Mouse (Mus musculus): Measurements from ENCODE around the gene Mfap2. TPM values are rescaled to one million over a fixed set of nuclear protein-coding genes. Genes with fewer than 3 reads are reported as not detected.

The Mfap2 gene
- 1 to 10 TPM; 6.7 to 6.9 TPM for total RNA-seq (2021)

DNA sequence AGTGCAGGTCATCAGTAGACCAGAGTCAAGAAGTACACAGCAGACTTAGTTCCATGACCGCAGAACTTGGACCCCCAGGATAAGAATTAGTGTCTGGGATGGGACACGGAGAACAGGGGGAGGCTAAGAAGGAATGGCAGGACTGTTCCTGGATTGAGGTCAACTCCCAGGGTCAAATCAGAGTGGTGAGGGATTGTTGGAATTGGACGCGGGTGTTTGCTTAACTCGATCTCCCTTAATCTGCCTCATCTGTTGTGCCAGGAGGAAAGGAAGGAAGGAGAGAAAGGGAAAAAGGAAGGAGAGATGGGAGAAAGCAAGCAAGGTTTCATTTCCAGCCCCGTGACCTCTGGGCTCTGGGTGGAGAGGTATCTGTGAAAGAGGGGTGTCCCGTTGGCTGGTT is at the start of gene Mfap2:
Mfap2 (plus strand) TSS at position 301 of the 400 bp plus-strand sequence.
- no peak for DNase-seq (ENCODE audit: low spot score)
- intact Hi-C loops (cut with DNase I): no loop called here

GRCm38 (mm10) chr4:140960781-140961466 is 49.3 kb upstream of the Mfap2 start, which contains the start of gene Sdhb:
Gene Sdhb, plus strand, starts transcription at chr4:140961203.
- intact Hi-C loops (cut with DNase I): loop anchor here (5.0 kb wide), 1 partner anchor 116 kb away; the partner anchor contains the start of gene Necap2

DNA sequence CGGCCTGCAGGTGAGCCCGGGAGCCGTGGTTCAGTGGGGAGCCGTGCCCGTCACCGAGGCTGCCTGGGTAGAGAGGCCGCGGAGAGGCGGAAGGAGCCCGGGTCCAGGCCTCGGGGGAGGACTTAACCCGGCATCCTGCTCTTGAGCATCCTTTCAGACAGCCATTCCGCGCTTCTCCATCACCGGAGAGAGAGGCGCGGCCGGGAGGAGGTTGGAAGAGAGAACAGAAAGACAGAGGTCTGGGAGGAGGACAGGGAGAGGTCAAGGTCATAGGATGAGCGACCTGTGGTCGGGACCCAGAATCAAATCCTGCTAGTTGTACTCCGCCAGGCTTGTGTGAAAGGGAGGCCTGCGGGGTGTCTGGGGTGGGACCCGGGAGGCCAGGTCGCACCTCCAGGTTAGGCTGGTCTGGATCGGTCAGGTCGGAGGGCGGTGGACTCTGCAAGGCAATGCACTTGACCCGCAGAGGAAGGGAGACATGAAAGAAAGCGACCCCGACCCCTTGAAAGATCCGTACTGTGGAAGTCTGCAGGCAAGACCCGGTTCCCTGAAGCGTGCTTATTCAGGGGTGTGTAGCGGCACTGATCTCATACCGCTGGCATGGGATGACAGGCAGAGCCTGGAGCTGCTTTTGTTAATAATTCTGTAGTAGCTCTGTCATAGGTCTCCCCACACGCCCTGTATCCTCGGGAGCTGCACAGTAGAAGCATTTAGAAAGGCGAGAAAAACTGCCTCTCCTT is 48.6 kb upstream of the Mfap2 start:
- intact Hi-C loops (cut with DNase I): loop anchor here (5.0 kb wide), 1 partner anchor 116 kb away; the partner anchor contains the start of gene Necap2
- DNase-seq (ENCODE audit: low spot score): no peak

More at GRCm38 (mm10) chr4:140960781-140961466, 49.3 kb upstream of the Mfap2 start, which contains the start of gene Sdhb:
- DNase-seq (ENCODE audit: low spot score): peak; percentile 96

- intact Hi-C loops (cut with DNase I): loop anchor here (5.0 kb wide), 1 partner anchor 115 kb away; the partner anchor contains the start of gene Necap2
- no peak for DNase-seq (ENCODE audit: low spot score)
Observed at GRCm38 (mm10) chr4:140962207-140962909, 47.9 kb upstream of the Mfap2 start.

GRCm38 (mm10) chr4:140962950-140963349 is 47.3 kb upstream of the Mfap2 start:
- intact Hi-C loops (cut with DNase I): loop anchor here (5.0 kb wide), 1 partner anchor 114 kb away; the partner anchor contains the start of gene Necap2
- DNase-seq (ENCODE audit: low spot score): no peak

DNA sequence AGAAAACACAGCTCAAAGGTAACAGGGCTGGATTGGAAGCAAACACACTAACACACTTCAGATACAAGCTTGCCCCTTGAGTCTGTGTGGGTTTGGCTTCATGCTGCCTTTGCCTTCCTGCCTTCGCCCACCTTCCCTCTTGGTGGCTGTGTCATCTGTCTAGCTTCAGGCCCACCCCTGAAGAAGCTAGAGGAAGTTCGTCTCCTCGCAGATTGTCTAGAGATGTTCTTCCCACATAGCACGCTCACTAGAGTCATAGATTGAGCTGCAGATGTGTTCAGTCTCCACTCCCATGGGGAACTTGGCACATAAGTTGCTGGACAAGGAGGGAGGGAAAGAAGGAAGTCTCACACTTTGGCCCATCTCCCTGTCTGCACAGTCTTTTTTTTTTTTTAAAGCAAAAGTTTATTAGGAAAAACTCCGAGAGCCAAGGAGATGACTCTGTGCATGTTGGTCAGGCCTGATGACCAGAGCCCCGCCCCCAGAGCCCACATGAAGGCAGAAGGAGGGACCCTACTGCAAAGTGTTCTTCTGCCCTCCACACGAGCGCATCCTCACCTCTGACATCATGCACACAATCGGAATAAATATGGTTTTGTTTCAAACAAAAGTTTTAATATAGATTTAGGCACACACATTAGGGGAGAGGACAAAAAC is 46.1 kb upstream of the Mfap2 start:
- intact Hi-C loops (cut with DNase I): loop anchor here (1.0 to 5.0 kb wide), 2 partner anchors 67 to 113 kb away; partner anchors contain the start of gene Necap2
- no peak for DNase-seq (ENCODE audit: low spot score)

- no peak for DNase-seq (ENCODE audit: low spot score)
- intact Hi-C loops (cut with DNase I): loop anchor here (1.0 to 5.0 kb wide), 2 partner anchors 67 to 113 kb away; partner anchors contain the start of gene Necap2
Observed at GRCm38 (mm10) chr4:140964620-140965019, 45.6 kb upstream of the Mfap2 start.

DNA sequence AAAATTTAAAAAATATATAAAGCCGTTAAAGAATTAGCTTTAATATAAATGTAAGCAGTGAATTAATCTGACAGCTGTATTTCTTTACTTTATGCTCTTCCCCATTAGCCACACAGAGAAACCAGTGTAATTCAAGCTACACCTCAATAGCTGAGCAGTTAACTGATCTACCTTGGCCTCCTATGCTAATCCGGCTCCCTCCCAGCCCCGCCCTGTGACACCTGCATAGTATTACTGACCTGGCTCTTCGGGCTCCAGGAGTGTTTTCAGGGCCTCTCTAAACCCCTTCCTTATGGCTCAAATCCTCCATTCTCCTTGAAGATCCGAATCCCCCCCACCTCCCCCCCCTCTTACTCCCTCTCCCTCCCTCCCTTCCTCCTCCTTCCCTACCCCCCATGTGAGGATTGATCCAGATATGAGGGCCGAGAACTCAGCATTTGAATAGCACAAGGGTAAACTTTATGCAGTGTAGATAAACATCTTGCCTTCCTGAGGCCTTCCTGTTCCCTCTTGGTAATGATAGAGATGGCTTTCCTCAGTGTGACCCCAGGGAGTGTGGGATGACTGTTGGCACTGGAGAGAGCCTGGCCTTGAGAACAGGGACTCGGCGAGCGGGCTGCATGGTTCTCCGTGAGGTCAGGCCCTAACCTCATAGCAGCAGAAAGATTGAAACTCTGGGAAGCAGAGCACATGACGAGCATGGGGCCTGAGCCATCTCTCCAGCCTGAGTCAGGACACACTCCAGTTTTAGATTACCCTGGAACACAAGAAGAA is 42.6 kb upstream of the Mfap2 start:
- intact Hi-C loops (cut with DNase I): no loop called here
- no peak for DNase-seq (ENCODE audit: low spot score)

DNA sequence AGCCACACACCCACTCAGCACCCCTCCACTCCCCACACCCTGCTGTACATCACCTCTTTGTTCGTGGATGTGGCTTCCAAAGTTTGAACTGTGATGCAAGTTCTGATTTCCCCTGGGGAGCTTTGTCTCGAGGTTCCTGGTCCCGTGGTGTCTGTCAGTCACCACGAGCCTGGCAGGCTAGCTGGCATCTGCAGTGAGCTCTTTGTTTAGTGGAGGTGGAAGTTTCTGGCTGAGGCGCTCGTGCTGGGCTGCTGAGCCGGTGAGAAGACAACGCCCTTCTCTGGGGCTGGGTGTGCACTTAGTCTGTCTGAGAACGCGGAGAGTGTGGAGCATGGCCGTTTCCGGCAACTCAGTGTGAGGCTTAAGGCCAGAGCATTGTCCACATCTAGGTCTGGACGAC is 38.5 kb upstream of the Mfap2 start:
- intact Hi-C loops (cut with DNase I): no loop called here
- no peak for DNase-seq (ENCODE audit: low spot score)

GRCm38 (mm10) chr4:140974408-140974807 is 35.8 kb upstream of the Mfap2 start:
- intact Hi-C loops (cut with DNase I): no loop called here
- no peak for DNase-seq (ENCODE audit: low spot score)

GRCm38 (mm10) chr4:140975356-140975755 is 34.9 kb upstream of the Mfap2 start:
- intact Hi-C loops (cut with DNase I): no loop called here
- DNase-seq (ENCODE audit: low spot score): no peak

DNA sequence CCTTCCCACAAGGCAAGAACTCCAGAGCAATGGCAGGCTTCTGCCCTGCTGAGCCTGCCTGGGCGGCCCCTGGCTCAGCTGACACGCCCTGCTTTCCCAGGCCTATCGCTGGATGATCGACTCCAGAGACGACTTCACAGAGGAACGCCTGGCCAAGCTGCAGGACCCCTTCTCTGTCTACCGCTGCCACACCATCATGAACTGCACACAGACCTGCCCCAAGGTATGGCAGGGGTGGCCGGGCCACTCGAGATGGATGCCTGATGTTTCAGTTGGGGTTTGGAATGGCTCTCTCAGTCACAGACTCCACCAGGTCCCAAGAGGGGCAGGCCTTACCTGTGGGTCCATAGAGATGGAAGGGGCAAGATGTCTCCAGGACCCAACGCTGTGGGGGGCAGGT is 32.9 kb upstream of the Mfap2 start:
- intact Hi-C loops (cut with DNase I): no loop called here
- no peak for DNase-seq (ENCODE audit: low spot score)

DNA sequence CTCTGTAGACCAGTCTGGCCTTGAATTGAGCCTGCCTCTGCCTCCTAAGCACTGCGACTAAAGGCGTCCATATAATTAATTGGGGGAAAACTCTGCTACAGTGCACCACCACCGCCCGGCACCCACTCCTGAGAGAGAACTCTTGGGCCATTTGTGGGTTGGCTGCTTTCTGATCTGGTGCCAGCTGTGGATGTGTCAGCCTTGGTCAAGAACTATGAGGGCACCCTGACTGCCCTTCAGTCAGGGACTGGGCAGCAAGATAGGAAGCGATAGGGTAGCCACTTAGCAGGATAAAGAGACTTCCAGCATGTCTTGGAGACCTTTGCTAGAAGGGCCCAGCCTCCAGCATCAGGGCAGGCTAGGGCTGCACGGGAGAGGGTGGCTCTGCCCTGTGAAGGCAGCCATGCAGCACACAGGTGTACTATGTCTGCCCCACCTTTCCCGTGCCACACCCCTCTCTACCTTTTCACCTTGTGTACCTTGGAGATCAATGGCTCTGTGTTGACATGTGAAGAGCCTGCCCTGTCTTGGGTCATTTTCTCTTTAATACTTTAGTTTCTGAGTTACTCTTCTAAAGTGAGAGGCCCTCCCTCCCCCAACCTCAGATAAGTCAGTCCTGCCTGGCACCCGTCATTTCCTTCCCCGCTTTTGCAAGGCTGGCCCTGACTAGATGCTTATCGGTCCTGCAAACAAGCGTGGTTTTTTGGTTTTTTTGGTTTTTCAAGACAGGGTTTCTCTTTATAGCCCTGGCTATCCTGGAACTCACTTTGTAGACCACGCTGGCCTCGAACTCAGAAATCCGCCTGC is 32.1 kb upstream of the Mfap2 start:
- no peak for DNase-seq (ENCODE audit: low spot score)
- intact Hi-C loops (cut with DNase I): no loop called here

DNA sequence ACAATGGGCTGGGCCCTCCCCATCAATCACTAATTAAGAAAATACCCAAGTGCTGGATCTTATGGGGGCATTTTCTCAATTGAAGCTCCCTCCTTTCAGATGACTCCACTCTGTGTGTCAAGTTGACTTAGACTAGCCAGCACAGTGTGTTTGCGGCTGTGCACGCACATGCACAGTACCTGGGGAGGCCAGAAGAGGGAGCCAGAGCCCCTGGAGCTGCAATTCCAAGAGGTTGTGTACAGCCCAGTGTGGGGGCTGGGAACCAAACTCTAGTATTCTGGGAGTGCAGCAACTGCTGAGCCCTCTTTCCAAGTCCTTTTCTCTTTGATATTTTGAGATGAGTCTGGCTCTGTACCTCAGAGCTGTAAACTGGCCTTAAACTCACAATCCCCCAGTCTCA is 28.6 kb upstream of the Mfap2 start:
- DNase-seq (ENCODE audit: low spot score): no peak
- intact Hi-C loops (cut with DNase I): loop anchor here (5.0 kb wide), 1 partner anchor 51 kb away; no protein-coding TSS in a partner anchor

DNA sequence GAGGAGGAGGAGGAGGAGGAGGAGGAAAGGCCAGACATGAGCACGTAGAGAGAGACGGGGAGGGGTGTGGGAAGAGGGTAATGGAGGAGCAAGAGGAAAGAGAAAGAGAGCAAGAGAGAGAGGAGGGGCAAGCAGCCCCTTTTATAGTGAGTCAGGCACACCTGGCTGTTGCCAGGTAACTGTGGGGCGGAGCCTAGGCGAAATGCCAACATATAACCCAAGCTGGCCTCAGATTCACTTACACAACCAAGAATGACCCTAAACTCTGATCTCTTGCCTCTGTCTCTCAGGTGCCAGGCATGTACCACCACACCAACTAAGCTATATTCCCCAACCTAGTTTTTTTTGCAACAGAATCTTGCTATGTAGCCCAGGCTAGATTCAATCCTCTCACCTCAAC is 27.4 kb upstream of the Mfap2 start:
- no peak for DNase-seq (ENCODE audit: low spot score)
- intact Hi-C loops (cut with DNase I): loop anchor here (5.0 kb wide), 1 partner anchor 49 kb away; no protein-coding TSS in a partner anchor

- peak; percentile 56 for DNase-seq (ENCODE audit: low spot score)
- intact Hi-C loops (cut with DNase I): loop anchor here (5.0 kb wide), 1 partner anchor 49 kb away; no protein-coding TSS in a partner anchor
Observed at GRCm38 (mm10) chr4:140983442-140983841, 26.8 kb upstream of the Mfap2 start.

GRCm38 (mm10) chr4:140984544-140984943 is 25.7 kb upstream of the Mfap2 start:
- DNase-seq (ENCODE audit: low spot score): no peak
- intact Hi-C loops (cut with DNase I): loop anchor here (5.0 kb wide), 1 partner anchor 48 kb away; no protein-coding TSS in a partner anchor
